Mouse (Mus musculus): ENCODE measurements around the gene Gtf2h4.
A peak's percentile ranks its signal among the peaks of the same experiment; 100 is the strongest.

The Gtf2h4 gene

GRCm38 (mm10) chr17:35696691-35697090, 23.2 kb upstream of the Gtf2h4 start:
- DNase-seq: no peak

- no peak for DNase-seq
These were observed 21.8 kb upstream of the Gtf2h4 start for GRCm38 (mm10) chr17:35695289-35695688.

GRCm38 (mm10) chr17:35693906-35694305, 20.4 kb upstream of the Gtf2h4 start:
- no peak for DNase-seq

GRCm38 (mm10) chr17:35692368-35692767, 18.8 kb upstream of the Gtf2h4 start:
- DNase-seq: no peak

- no peak for DNase-seq
These were observed 18.3 kb upstream of the Gtf2h4 start for GRCm38 (mm10) chr17:35691811-35692210.

GRCm38 (mm10) chr17:35689936-35690645, 16.6 kb upstream of the Gtf2h4 start:
- DNase-seq: no peak

GRCm38 (mm10) chr17:35688347-35689175, 15.0 kb upstream of the Gtf2h4 start:
- DNase-seq: no peak

- no peak for DNase-seq
These were observed 11.5 kb upstream of the Gtf2h4 start for GRCm38 (mm10) chr17:35685061-35685460.

- DNase-seq: no peak
These were observed 8.4 kb upstream of the Gtf2h4 start for GRCm38 (mm10) chr17:35681986-35682385.

GRCm38 (mm10) chr17:35680591-35680990, 7.1 kb upstream of the Gtf2h4 start:
- DNase-seq: no peak

- no peak for DNase-seq
These were observed 1.0 kb downstream of the Gtf2h4 start for GRCm38 (mm10) chr17:35672527-35672926.

GRCm38 (mm10) chr17:35671846-35672245, 1.7 kb downstream of the Gtf2h4 start:
- no peak for DNase-seq

GRCm38 (mm10) chr17:35669731-35670130, 3.8 kb downstream of the Gtf2h4 start:
- DNase-seq: no peak

GRCm38 (mm10) chr17:35667334-35668065, 6.0 kb downstream of the Gtf2h4 start, which contains the start of gene Vars2:
Gene Vars2, minus strand, starts transcription at chr17:35667592.
- DNase-seq: peak; percentile 97

GRCm38 (mm10) chr17:35666851-35667256, 6.7 kb downstream of the Gtf2h4 start:
- DNase-seq: no peak

GRCm38 (mm10) chr17:35665957-35666515, 7.5 kb downstream of the Gtf2h4 start:
- no peak for DNase-seq

GRCm38 (mm10) chr17:35653086-35653485, 20.5 kb downstream of the Gtf2h4 start:
- DNase-seq: no peak

GRCm38 (mm10) chr17:35649429-35649828, 24.1 kb downstream of the Gtf2h4 start:
- DNase-seq: no peak

GRCm38 (mm10) chr17:35643609-35644236, 29.8 kb downstream of the Gtf2h4 start, which contains the start of gene Mucl3:
Gene Mucl3, minus strand, starts transcription at chr17:35643695.
- DNase-seq: no peak

- DNase-seq: no peak
These were observed 34.2 kb downstream of the Gtf2h4 start for GRCm38 (mm10) chr17:35639352-35639751.

- peak; percentile 53 for DNase-seq
These were observed 34.9 kb downstream of the Gtf2h4 start for GRCm38 (mm10) chr17:35638475-35639190.

- peak; percentile 26 for DNase-seq
These were observed 37.2 kb downstream of the Gtf2h4 start for GRCm38 (mm10) chr17:35636363-35636762.
